Mouse (Mus musculus): ENCODE results near the gene Rhbdf2.

Gene Rhbdf2

GRCm38 (mm10) chr11:116586801-116587631 is 39.8 kb downstream of the Rhbdf2 start:
- DNase-seq (ENCODE audit: low spot score): peak; percentile 52

- DNase-seq (ENCODE audit: low spot score): no peak
These were observed 40.5 kb downstream of the Rhbdf2 start, which contains the start of gene Aanat for GRCm38 (mm10) chr11:116586310-116586709. TSS of gene Aanat (plus strand) at chr11:116586432.

GRCm38 (mm10) chr11:116585682-116586081 is 41.1 kb downstream of the Rhbdf2 start:
- DNase-seq (ENCODE audit: low spot score): no peak

- peak; percentile 68 for DNase-seq (ENCODE audit: low spot score)
These were observed 45.4 kb downstream of the Rhbdf2 start, which contains the start of gene Ube2o for GRCm38 (mm10) chr11:116581376-116581814. TSS of gene Ube2o (minus strand) at chr11:116581447.

GRCm38 (mm10) chr11:116580711-116581375 is 46.0 kb downstream of the Rhbdf2 start:
- peak; percentile 38 for DNase-seq (ENCODE audit: low spot score)

- DNase-seq (ENCODE audit: low spot score): no peak
These were observed 46.7 kb downstream of the Rhbdf2 start for GRCm38 (mm10) chr11:116580031-116580652.

- DNase-seq (ENCODE audit: low spot score): no peak
These were observed 47.5 kb downstream of the Rhbdf2 start for GRCm38 (mm10) chr11:116579280-116579679.

GRCm38 (mm10) chr11:116575396-116575795 is 51.4 kb downstream of the Rhbdf2 start:
- no peak for DNase-seq (ENCODE audit: low spot score)

- DNase-seq (ENCODE audit: low spot score): no peak
These were observed 51.8 kb downstream of the Rhbdf2 start for GRCm38 (mm10) chr11:116574982-116575381.

- no peak for DNase-seq (ENCODE audit: low spot score)
These were observed 52.3 kb downstream of the Rhbdf2 start for GRCm38 (mm10) chr11:116574486-116574885.

- DNase-seq (ENCODE audit: low spot score): no peak
These were observed 53.9 kb downstream of the Rhbdf2 start for GRCm38 (mm10) chr11:116572756-116573543.

- no peak for DNase-seq (ENCODE audit: low spot score)
These were observed 54.8 kb downstream of the Rhbdf2 start for GRCm38 (mm10) chr11:116571767-116572679.

- no peak for DNase-seq (ENCODE audit: low spot score)
These were observed 56.0 kb downstream of the Rhbdf2 start for GRCm38 (mm10) chr11:116570821-116571220.

GRCm38 (mm10) chr11:116567531-116567930 is 59.3 kb downstream of the Rhbdf2 start:
- no peak for DNase-seq (ENCODE audit: low spot score)

- DNase-seq (ENCODE audit: low spot score): no peak
These were observed 61.4 kb downstream of the Rhbdf2 start for GRCm38 (mm10) chr11:116565283-116566041.

- no peak for DNase-seq (ENCODE audit: low spot score)
These were observed 70.5 kb downstream of the Rhbdf2 start for GRCm38 (mm10) chr11:116556308-116556707.

GRCm38 (mm10) chr11:116555572-116555971 is 71.2 kb downstream of the Rhbdf2 start:
- DNase-seq (ENCODE audit: low spot score): no peak

GRCm38 (mm10) chr11:116554171-116554878 is 72.5 kb downstream of the Rhbdf2 start:
- no peak for DNase-seq (ENCODE audit: low spot score)

- DNase-seq (ENCODE audit: low spot score): no peak
These were observed 74.6 kb downstream of the Rhbdf2 start for GRCm38 (mm10) chr11:116552194-116552593.

Data from ovary, postnatal 10 days (tissue).